Mouse (Mus musculus) mouse embryonic stem cell (cell line): ENCODE results near the gene Gm38119.
"Not testable (repeated sequence)": the region's sequence is repeated elsewhere in the genome, so short reads cannot be mapped to it uniquely, and the experiment has no call there.

Source experiments
- in situ Hi-C, 2 experiments: fragments of 300-500 bp; cut with MboI; formaldehyde crosslinking; loops; 1 replicate in 1 of 2; 3 replicates in 1 of 2; pipeline ENCODE4 v1.14.3; 2019 to 2020; ENCODE audit warnings: low sequenced_read_pairs in 2 of 2, low pct_unique_long_range_greater_than_20kb in 1 of 2, mixed read lengths in 1 of 2; ENCODE audit not compliant: unreplicated experiment in 1 of 2

Gm38119 gene

DNA sequence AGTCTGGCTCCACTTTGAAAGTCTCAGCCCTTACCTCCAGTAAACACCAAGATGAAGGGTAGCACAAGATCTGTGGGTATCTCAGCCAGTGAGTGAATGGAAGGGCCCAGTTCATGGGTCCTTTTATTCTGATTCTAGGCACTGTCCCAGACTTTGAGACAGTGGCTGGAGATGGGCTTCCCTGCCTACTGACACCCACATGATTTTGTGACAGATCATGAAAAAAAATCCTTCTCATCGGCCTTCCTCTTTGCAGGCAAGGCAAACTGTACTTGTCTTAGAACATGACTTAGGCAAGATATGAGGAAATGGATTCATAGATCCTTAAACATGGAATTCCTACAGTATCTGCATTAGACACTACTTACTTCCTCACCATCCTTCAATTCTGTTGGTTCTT, at the start of gene Gm38119:
Gm38119 (minus strand) TSS at position 101 of the 400 bp plus-strand sequence.
- in situ Hi-C loops = no loop called here

DNA sequence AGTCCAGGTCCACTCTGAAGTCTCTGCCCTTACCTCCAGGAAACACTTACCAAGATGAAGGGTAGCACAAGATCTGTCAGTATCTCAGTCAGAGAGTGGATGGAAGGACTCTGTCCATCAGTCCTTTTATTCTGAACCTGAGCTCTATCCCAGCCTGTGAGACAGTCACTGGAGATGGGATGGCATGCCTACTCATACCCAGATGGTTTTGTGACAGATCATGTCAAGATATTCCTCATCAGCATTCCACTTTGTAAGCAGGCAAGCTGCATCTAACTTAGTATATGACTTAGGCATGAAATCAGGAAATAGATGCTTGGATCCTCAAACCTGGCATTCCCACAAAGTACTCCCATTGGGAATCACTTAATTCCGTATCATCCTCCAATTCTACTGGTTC, 39.9 kb upstream of the Gm38119 start, which contains the start of gene Lce1i:
Lce1i (minus strand) TSS at position 101 of the 400 bp plus-strand sequence.
- in situ Hi-C loops = no loop called here

DNA sequence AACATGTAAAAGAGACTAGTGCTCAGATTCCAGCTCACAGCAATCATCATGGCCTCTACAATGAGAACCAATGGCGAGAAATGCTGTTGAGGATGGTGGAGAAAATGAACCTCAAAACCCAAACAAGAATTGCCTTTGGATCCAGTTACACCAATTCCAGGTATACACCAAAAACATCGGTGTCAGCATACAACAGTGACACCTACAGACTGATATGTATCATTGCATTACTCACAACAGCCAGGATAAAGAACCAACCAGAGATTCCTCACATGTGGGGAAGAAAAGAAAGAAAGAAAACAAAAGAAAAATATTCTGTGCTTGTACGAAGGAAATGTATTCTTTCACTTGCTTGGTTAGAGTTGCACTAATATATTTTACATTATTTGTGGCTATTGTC, 32.7 kb upstream of the Gm38119 start:
- in situ Hi-C loops = no loop called here

DNA sequence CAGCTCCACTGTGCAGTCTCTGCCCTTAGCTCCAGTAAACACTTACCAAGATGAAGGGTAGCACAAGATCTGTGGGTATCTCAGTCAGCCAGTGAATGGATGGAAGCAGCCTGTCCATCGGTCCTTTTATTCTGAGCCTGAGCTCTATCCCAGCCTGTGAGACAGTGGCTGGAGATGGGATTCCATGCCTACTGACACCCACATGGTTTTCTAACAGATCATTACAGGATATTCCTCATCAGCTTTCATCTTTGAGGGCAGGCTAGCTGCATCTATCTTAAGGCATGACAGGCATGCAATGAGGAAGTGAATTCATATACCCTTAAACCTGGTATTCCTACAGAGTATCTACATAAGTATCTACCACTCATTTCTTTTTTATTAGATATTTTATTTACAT, 26.1 kb upstream of the Gm38119 start, which contains the start of gene Lce1h:
Lce1h (minus strand) TSS at position 101 of the 400 bp plus-strand sequence.
- in situ Hi-C loops = no loop called here

DNA sequence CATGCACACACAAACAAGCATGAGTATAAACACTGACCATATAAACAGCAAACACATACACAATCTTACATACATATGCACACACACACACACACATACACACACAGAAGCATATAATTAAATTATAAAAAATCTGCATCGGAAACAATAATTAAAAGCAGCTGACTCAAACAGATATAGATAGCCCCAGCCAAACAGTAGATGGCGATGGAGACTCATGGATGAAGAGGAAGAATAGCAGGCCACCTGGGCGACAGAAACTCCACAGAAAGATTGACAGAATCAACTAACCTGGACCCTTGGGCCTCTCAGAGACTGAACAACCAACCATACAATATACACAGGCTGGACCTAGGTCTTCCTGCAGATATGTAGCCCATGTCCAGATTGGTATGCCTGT, 14.3 kb upstream of the Gm38119 start:
- in situ Hi-C loops = no loop called here

DNA sequence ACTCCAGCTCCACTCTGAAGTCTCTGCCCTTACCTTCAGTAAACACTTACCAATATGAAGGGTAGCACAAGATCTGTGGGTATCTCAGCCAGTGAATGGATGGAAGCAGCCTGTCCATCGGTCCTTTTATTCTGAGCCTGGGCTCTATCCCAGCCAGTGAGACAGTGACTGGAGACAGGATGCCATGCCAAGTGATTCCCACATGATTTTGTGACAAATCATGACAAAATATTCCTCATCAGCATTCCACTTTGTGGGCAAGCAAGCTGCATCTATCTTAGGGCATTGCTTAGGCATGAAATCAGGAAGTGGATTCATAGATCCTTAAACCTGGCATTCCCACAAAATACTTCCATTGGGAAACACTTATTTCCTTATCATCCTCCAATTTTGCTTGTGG, 13.3 kb upstream of the Gm38119 start, which contains the start of gene Lce1g:
Lce1g (minus strand) TSS at position 101 of the 400 bp plus-strand sequence.
- in situ Hi-C loops = no loop called here

DNA sequence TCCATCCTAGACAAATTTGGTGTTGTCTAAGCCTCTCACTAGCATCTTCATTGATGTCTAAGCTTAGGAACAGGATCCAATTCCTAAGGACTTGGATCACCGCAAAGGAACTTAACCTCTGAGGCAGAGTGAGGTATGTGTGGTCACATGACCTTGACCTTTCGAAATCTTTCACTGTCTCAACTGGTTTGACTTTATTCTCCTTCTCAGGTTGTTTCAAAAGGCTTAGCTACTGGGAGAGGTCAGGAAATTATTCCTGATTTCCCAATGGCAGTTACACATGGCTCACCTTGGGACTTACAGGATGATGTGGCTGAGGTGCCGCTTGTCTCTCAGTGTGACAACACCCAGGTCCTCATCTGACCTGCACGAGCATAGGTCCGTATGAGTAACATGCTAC, 16.3 kb downstream of the Gm38119 start:
- in situ Hi-C loops = no loop called here

DNA sequence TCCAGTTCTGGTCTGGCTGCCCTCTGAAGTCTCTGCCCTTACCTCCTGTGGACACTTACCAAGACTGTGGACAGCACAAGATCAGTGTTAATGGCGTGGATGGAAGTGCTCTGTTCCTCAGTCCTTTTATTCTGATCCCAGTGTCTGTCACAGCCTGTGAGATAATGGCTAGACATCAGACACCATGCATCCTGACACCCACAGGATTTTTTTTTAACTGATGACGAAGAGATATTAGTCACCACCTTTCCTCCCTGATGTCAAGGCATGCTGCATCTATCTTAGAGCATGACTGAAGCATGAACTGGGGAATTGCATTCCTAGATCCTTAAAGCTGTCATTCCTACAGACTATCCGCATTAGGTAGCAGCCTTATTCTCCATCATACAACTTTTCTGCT, 18.6 kb downstream of the Gm38119 start, which contains the start of gene Lce1f:
Lce1f (minus strand) TSS at position 101 of the 400 bp plus-strand sequence.
- in situ Hi-C loops = no loop called here

DNA sequence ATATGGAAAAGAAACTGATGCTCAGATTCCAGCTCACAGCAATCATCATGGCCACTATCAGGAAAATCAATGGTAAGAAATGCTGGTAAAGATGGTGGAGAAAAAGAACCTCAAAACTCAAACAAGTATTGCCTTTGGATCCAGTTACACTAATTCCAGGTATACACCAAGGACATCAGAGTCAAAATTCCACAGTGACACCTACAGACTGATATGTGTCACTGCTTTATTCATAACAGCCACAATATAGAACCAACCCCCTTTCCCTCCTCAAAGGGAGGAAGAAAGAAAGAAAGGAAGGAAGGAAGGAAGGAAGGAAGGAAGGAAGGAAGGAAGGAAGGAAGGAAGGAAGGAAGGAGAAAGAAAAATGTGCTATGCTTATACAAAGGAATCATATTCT, 23.8 kb downstream of the Gm38119 start:
- in situ Hi-C loops = no loop called here

DNA sequence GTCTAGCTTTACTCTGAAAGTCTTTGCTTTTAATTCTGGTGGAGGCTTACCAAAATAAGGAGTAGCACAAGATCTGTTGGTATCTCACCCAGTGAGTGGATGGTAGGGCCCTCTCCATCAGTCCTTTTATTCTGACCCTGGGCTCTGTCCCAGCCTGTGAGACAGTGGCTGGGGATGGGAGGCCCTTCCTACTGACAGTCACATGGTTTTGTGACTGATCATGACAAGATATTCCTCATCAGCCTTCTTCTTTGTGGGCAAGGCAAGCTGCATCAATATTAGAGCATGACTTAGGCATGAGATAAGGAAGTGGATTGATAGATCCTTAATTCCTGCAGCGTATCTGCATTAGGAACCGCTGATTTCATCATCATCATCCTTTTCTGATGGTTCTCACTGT, 29.9 kb downstream of the Gm38119 start, which contains the start of gene Lce1e:
Lce1e (minus strand) TSS at position 101 of the 400 bp plus-strand sequence.
- in situ Hi-C loops = no loop called here

DNA sequence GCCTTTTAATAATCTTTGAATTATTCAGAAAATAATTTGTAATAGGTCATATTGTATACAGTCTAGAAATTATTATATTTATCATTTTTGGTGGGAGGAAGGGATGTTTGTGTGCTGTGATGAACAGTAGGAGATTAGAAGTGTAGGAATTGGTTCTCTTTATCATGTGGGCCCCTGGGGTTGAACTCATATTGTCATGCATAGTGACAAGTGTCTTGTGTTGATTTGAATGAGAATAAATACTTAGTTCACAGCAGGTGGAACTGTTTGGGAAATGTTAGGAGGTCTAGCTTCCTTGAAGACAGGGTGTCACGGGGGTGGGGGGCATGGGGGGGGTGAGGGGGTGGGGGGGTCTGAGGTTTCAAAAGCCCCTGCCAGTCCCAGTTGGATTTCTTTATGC, 44.3 kb downstream of the Gm38119 start:
- in situ Hi-C loops = no loop called here

DNA sequence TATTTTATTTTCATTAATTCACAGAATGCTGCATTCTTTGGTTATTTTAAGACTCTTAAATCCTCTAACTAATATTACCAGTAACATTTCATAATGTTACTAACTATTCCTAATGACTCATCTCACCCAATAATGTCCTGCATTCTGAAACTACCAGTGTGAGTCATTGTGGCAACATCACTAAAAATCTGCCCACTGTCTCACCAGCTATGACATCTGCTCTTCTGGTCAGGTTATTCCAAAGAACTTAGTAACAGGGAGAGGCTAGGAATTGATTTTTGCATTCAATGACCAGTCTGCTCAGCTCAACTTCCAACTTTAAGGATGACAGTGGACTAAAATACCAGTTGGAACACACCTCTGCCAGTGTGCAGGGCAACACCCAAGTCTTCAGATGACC, 47.2 kb downstream of the Gm38119 start:
- in situ Hi-C loops = no loop called here

DNA sequence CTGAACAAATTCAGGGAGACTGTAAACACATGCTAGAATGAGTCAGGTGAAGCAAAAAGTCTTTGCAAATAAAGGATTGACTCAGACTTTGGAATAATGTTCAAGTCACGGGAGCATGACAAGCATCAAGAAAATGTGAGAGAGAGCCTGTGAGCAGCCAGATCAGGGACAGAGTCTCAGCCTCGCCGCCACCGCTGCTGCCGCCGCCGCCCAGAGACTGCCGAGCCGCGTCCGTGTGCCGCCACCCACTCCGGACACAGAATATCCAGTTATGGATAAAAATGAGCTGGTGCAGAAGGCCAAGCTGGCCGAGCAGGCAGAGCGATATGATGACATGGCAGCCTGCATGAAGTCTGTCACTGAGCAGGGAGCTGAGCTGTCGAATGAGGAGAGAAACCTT, 49.7 kb downstream of the Gm38119 start:
- in situ Hi-C loops = not testable (repeated sequence)
